Mouse (Mus musculus) neural tube, embryonic 15.5 days (tissue): ENCODE measurements around the gene Sez6l2. TPM values are rescaled to one million over a fixed set of nuclear protein-coding genes. Genes with fewer than 3 reads are reported as not detected.

Experiments used
- ATAC-seq: fragments of 200-750 bp; cut with Nextera tagmentation; 2 replicates; pipeline ENCODE4 v1.8.0; 2017; ENCODE audit warnings: mild to moderate bottlenecking, moderate TSS enrichment, moderate library complexity; ENCODE audit not compliant: low FRiP score
- H3K27ac ChIP-seq: fragments of 300-500 bp; sonication (generic); replicated peaks from 2 replicates; pipeline ENCODE4 v1.5.1; 2015; ENCODE audit warnings: mild to moderate bottlenecking, inconsistent platforms
- H3K27me3 ChIP-seq: fragments of 300-500 bp; sonication (generic); replicated peaks from 2 replicates; pipeline ENCODE4 v1.6.1; 2015; ENCODE audit warnings: inconsistent platforms
- H3K36me3 ChIP-seq: fragments of 300-500 bp; sonication (generic); 2 replicates; pipeline ENCODE4 v1.6.1; 2015; ENCODE audit warnings: inconsistent platforms
- H3K4me1 ChIP-seq: fragments of 300-500 bp; sonication (generic); 2 replicates; pipeline ENCODE4 v1.6.1; 2015; ENCODE audit warnings: inconsistent platforms
- H3K4me2 ChIP-seq: fragments of 300-500 bp; sonication (generic); 2 replicates; pipeline ENCODE4 v1.6.1; 2015; ENCODE audit warnings: inconsistent platforms, mild to moderate bottlenecking, moderate library complexity
- H3K4me3 ChIP-seq: fragments of 300-500 bp; sonication (generic); replicated peaks from 2 replicates; pipeline ENCODE4 v1.5.1; 2015; ENCODE audit warnings: mild to moderate bottlenecking, inconsistent platforms
- H3K9ac ChIP-seq: fragments of 300-500 bp; sonication (generic); replicated peaks from 2 replicates; pipeline ENCODE4 v1.6.1; 2015; ENCODE audit warnings: mild to moderate bottlenecking, inconsistent platforms
- H3K9me3 ChIP-seq: fragments of 300-500 bp; sonication (generic); replicated peaks from 2 replicates; pipeline ENCODE4 v1.6.1; 2016; ENCODE audit warnings: inconsistent platforms
- WGBS: fragments of 180-500 bp; shearing (Covaris S2); methylation state at CpG from one replicate; pipeline ENCODE4 v1.1.7; 2015; ENCODE audit warnings: mixed read lengths; 5-methylcytosine and 5-hydroxymethylcytosine counted together
- polyA plus RNA-seq: library from polyadenylated mRNA; unstranded; fragments of >200 nt; fragmentation: Nextera tagmentation; extraction: Ambion mirVana; gene quantifications from 2 replicates; pipeline ENCODE4 v1.2.1, GENCODE M21; 2015

Gene Sez6l2
- polyA plus RNA-seq, 1 experiment from 2014 or later = 56.9 TPM

DNA sequence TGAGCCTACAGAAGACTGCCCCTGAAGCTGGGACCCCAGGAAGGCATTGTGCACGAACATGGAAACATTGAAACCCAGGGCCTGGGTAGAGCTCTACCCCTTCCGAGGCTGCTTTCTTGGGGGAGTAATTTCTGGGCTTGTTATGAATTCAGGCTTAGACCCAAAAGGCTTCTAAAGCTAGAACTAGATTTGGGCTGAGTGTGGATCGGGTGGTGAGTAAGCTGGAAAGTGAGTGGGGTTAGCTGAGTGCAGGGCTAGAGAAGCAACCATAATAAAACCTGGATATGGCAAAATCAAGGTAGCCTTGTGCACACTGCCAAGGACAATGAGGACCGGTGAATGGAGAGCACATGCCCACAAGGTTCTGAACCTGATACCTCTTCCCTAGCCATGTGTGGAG is 11.6 kb downstream of the Sez6l2 start:
- Histone ChIP-seq H3K27me3 (peaks cover 15% of the 10 kb centered on the region; the same call in 1 of the 2 replicates), H3K9ac (no peak overlapping the region), H3K9me3 (no peaks in the 10 kb centered on the region), H3K36me3 (peaks cover 85% of the 10 kb centered on the region), H3K4me2 (no peak overlapping the region), H3K4me1 (no peaks in the 10 kb centered on the region), H3K4me3 (no peak overlapping the region), H3K27ac (no peak overlapping the region)
- 93% methylated on average over 4 of the region's 4 CpGs for WGBS
- no peak for ATAC-seq

DNA sequence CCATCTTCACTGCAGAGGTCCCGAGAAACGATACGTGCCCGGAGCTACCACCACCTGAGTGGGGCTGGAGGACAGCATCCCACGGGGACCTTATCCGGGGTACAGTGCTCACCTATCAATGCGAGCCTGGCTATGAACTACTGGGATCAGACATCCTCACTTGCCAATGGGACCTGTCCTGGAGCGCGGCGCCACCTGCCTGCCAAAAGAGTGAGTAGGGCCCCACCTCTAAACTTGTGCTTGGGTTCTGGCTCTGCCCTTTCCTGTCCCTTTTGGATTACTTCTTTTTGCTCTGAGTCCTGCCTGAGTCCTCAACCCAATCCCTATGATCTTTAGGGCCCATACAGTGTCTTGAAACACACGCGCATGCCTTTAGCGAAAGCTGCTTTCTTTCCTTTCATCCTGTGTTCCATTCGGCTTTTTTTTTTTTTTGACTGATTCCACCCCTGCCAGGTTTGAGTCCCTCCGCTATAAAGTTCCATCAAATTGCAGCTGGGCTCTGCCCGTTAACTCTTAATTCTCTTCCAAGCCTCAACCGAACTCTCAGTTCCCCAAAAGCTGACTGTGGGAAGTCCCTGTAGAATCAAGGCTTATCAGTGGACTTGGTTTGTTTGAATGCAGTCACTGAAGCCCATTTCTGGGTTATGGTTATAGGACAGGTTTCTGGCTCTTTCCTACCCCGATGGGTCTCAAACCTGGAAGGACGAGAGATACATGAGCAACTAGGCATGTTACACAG is 13.4 kb downstream of the Sez6l2 start:
- no peak overlapping the region for H3K4me2 ChIP-seq
- WGBS = 24% methylated on average over 19 of the region's 19 CpGs
- H3K9ac ChIP-seq = no peak overlapping the region
- no peak overlapping the region for H3K27ac ChIP-seq
- H3K9me3 ChIP-seq = no peaks in the 10 kb centered on the region
- ATAC-seq = no peak
- H3K4me1 ChIP-seq = no peaks in the 10 kb centered on the region
- H3K36me3 ChIP-seq = peaks cover 85% of the 10 kb centered on the region
- H3K27me3 ChIP-seq = peaks cover 15% of the 10 kb centered on the region; the same call in 1 of the 2 replicates
- no peak overlapping the region for H3K4me3 ChIP-seq

DNA sequence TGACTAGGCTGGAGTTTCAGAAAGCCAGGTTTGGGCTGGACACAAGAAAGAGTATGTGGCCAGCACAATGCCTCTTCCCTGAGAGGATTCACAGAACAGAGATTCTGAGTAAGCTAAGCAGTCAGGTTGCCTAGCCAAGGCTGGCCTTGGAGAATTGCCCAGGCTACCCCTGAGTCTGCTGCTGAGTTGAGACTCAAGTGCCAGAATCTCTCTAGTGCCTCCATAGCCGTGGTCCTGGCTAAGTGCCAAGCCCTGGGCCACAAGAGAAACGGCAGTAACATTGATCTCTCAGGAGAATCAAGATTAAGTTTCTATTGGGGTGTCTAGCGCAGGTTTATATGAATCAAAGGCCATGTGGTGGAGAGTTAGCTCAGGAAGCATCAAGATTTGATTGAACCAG is 15.2 kb downstream of the Sez6l2 start:
- Histone ChIP-seq H3K36me3 (peaks cover 83% of the 10 kb centered on the region), H3K4me3 (no peak overlapping the region), H3K27ac (no peak overlapping the region), H3K27me3 (peaks cover 15% of the 10 kb centered on the region; the same call in 1 of the 2 replicates), H3K4me2 (no peak overlapping the region), H3K9me3 (no peaks in the 10 kb centered on the region), H3K4me1 (no peaks in the 10 kb centered on the region), H3K9ac (no peak overlapping the region)
- no peak for ATAC-seq
- 57% methylated on average over 3 of the region's 3 CpGs for WGBS

GRCm38 (mm10) chr7:126967361-126967760 is 17.0 kb downstream of the Sez6l2 start:
- H3K9ac ChIP-seq = no peak overlapping the region
- WGBS = 67% methylated on average over 6 of the region's 6 CpGs
- H3K27ac ChIP-seq = no peak overlapping the region
- no peaks in the 10 kb centered on the region for H3K9me3 ChIP-seq
- peaks cover 79% of the 10 kb centered on the region for H3K36me3 ChIP-seq
- H3K4me1 ChIP-seq = no peaks in the 10 kb centered on the region
- no peak for ATAC-seq
- H3K27me3 ChIP-seq = 0 out of 2 replicates have a peak, but pooled peaks cover 5% of the 10 kb centered on the region
- H3K4me3 ChIP-seq = no peak overlapping the region
- no peak overlapping the region for H3K4me2 ChIP-seq

DNA sequence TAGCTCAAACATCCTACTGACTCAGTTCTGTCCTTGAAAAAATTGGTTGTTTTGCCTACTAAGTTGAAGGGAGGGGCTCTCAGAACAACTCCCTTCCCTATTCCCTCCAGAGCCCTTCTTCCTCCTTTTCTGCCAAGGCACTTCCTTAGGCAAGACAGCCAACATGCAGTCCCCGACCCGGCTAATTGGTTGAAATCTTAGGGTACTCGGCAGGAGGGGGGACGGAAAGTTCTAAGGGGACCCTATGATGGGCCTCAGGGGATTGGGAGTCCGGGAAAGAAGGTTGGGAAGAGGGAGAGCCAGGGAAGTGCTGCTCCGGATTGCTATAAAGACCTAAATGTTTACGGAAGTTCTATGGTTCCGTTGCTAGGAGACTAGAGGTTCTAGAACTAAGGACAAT is 25.1 kb downstream of the Sez6l2 start:
- H3K4me1 ChIP-seq = peaks cover 29% of the 10 kb centered on the region
- WGBS = 16% methylated on average over 8 of the region's 8 CpGs
- peak overlapping the region; percentile 95 for H3K4me3 ChIP-seq
- H3K36me3 ChIP-seq = peaks cover 43% of the 10 kb centered on the region
- peak overlapping the region; percentile 71 for H3K4me2 ChIP-seq
- no peaks in the 10 kb centered on the region for H3K27me3 ChIP-seq
- no peaks in the 10 kb centered on the region for H3K9me3 ChIP-seq
- H3K27ac ChIP-seq = peak overlapping the region; percentile 99
- H3K9ac ChIP-seq = 0 out of 2 replicates have a peak overlapping the region, but pooled peaks have one; percentile 99
- ATAC-seq = no peak; the same call in 1 of the 2 replicates

DNA sequence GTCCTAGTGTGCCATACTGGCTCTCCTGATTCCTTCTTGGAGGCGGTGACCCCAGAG is 25.4 kb downstream of the Sez6l2 start, which contains the start of gene Cdipt:
TSS of gene Cdipt (plus strand) at position 22 of the 57 bp plus-strand sequence.
- Histone ChIP-seq H3K27me3 (no peaks in the 10 kb centered on the region), H3K9ac (peak within 1 kb of the TSS; percentile 99), H3K27ac (peak within 1 kb of the TSS; percentile 99), H3K4me1 (peaks cover 29% of the 10 kb centered on the region), H3K9me3 (no peaks in the 10 kb centered on the region), H3K4me3 (peak within 1 kb of the TSS; percentile 95), H3K36me3 (peaks cover 42% of the 10 kb centered on the region), H3K4me2 (peak within 1 kb of the TSS; percentile 71)
- 8% methylated on average over 1 of the region's 1 CpGs for WGBS
- no peak for ATAC-seq

GRCm38 (mm10) chr7:126975950-126976866 is 25.8 kb downstream of the Sez6l2 start, which contains the start of gene Cdiptos:
Gene Cdiptos (minus strand): TSS chr7:126976098.
- Histone ChIP-seq H3K9ac (peak within 1 kb of the TSS; percentile 99), H3K4me3 (peak within 1 kb of the TSS; percentile 95), H3K27me3 (no peaks in the 10 kb centered on the region), H3K4me1 (peaks cover 29% of the 10 kb centered on the region), H3K27ac (peak within 1 kb of the TSS; percentile 99), H3K4me2 (peak within 1 kb of the TSS; percentile 71), H3K36me3 (peaks cover 39% of the 10 kb centered on the region), H3K9me3 (no peaks in the 10 kb centered on the region)
- WGBS = under 1% methylated on average over 55 of the region's 55 CpGs
- ATAC-seq = peak; percentile 96

GRCm38 (mm10) chr7:126976878-126977459 is 26.6 kb downstream of the Sez6l2 start:
- H3K4me2 ChIP-seq = peak overlapping the region; percentile 71
- peak overlapping the region; percentile 99 for H3K27ac ChIP-seq
- peak; percentile 4 for ATAC-seq
- H3K27me3 ChIP-seq = no peaks in the 10 kb centered on the region
- peaks cover 29% of the 10 kb centered on the region for H3K4me1 ChIP-seq
- no peaks in the 10 kb centered on the region for H3K9me3 ChIP-seq
- 29% methylated on average over 14 of the region's 14 CpGs for WGBS
- H3K4me3 ChIP-seq = peak overlapping the region; percentile 95
- peaks cover 38% of the 10 kb centered on the region for H3K36me3 ChIP-seq
- H3K9ac ChIP-seq = peak overlapping the region; percentile 99

GRCm38 (mm10) chr7:126978841-126979240 is 28.5 kb downstream of the Sez6l2 start:
- Histone ChIP-seq H3K9ac (no peak overlapping the region), H3K4me3 (no peak overlapping the region), H3K36me3 (peaks cover 33% of the 10 kb centered on the region), H3K4me1 (peaks cover 29% of the 10 kb centered on the region), H3K9me3 (no peaks in the 10 kb centered on the region), H3K4me2 (no peak overlapping the region), H3K27me3 (no peaks in the 10 kb centered on the region), H3K27ac (no peak overlapping the region)
- ATAC-seq = no peak
- 95% methylated on average over 6 of the region's 6 CpGs for WGBS

DNA sequence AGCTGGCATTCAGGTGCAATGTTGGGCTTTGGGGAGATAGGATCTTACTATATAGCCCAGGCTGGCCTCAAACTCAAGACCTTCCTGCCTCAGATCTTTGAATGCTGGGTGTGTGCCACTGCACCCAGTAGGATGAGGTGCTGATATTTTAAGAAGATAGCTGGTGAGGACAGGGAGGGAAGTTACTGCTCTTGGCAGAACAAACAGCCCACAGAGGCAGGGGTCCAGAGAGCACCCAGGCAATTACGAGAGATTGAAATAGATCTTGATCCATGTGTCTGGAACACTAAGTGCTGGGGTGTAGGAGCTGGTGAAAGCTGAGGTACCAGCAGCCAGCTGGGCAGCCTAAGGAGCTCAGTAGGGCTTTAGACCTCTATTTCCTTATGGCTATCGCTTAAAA is 31.2 kb downstream of the Sez6l2 start:
- H3K27me3 ChIP-seq = no peaks in the 10 kb centered on the region
- H3K9me3 ChIP-seq = no peaks in the 10 kb centered on the region
- H3K36me3 ChIP-seq = peaks cover 33% of the 10 kb centered on the region
- peaks cover 22% of the 10 kb centered on the region for H3K4me1 ChIP-seq
- H3K27ac ChIP-seq = no peak overlapping the region
- no peak overlapping the region for H3K9ac ChIP-seq
- no peak overlapping the region for H3K4me3 ChIP-seq
- no peak overlapping the region for H3K4me2 ChIP-seq
- WGBS = 91% methylated on average over 2 of the region's 2 CpGs
- no peak for ATAC-seq

DNA sequence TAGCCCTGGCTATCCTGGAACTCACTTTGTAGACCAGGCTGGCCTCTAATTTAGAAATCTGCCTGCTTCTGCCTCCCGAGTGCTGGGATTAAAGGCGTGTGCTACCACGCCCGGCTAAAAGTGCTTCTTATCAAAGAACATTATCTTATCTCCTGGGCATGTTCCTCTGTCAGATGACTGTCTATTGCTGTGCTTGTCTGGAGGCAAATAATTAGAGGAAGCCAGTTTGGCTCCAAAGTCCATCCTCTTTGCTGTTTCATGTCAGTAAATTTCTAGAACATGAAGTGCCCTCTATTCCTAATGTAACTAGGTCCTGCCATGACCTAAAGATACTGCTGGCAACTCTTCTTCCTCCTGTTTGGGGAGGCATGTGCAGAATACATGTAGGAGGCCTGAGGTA is 31.7 kb downstream of the Sez6l2 start:
- H3K4me2 ChIP-seq = no peak overlapping the region
- H3K9ac ChIP-seq = no peak overlapping the region
- H3K4me3 ChIP-seq = no peak overlapping the region
- 92% methylated on average over 4 of the region's 4 CpGs for WGBS
- no peak for ATAC-seq
- H3K4me1 ChIP-seq = peaks cover 20% of the 10 kb centered on the region
- no peaks in the 10 kb centered on the region for H3K9me3 ChIP-seq
- peaks cover 33% of the 10 kb centered on the region for H3K36me3 ChIP-seq
- H3K27ac ChIP-seq = no peak overlapping the region
- H3K27me3 ChIP-seq = no peaks in the 10 kb centered on the region
